Mouse (Mus musculus) forebrain, embryonic 11.5 days (tissue): ENCODE data around the gene Mpv17l2. TPM values are rescaled to one million over a fixed set of nuclear protein-coding genes. Genes with fewer than 3 reads are reported as not detected.

Source experiments
- ATAC-seq: fragments of 200-750 bp; cut with Nextera tagmentation; replicated peaks from 2 replicates; pipeline ENCODE4 v1.8.0; 2017; ENCODE audit warnings: moderate TSS enrichment; ENCODE audit not compliant: low FRiP score
- DNase-seq: peaks from one replicate; pipeline ENCODE4 v3.0.0-alpha.2; 2017; ENCODE audit warnings: low spot score
- H3K27ac ChIP-seq: fragments of 300-500 bp; sonication (generic); 2 replicates; pipeline ENCODE4 v1.5.1; 2014; ENCODE audit warnings: low read depth, low read length
- H3K27me3 ChIP-seq: fragments of 300-500 bp; sonication (generic); 2 replicates; pipeline ENCODE4 v1.6.1; 2014; ENCODE audit warnings: mild to moderate bottlenecking, low read length, mixed read lengths; ENCODE audit not compliant: control insufficient read depth, insufficient read depth
- H3K36me3 ChIP-seq: fragments of 300-500 bp; sonication (generic); 2 replicates; pipeline ENCODE4 v1.6.1; 2014; ENCODE audit warnings: mild to moderate bottlenecking, low read length, moderate library complexity, mixed read lengths; ENCODE audit not compliant: control insufficient read depth, insufficient read depth
- H3K4me1 ChIP-seq: fragments of 300-500 bp; sonication (generic); replicated peaks from 2 replicates; pipeline ENCODE4 v1.6.1; 2014; ENCODE audit warnings: low read length, mixed read lengths; ENCODE audit not compliant: control insufficient read depth, insufficient read depth
- H3K4me2 ChIP-seq: fragments of 300-500 bp; sonication (generic); 2 replicates; pipeline ENCODE4 v1.6.1; 2014; ENCODE audit warnings: low read depth, mild to moderate bottlenecking, low read length, moderate library complexity, mixed read lengths; ENCODE audit not compliant: severe bottlenecking
- H3K4me3 ChIP-seq: fragments of 300-500 bp; sonication (generic); 2 replicates; pipeline ENCODE4 v1.5.1; 2014; ENCODE audit warnings: low read depth, low read length
- H3K9ac ChIP-seq: fragments of 300-500 bp; sonication (generic); 2 replicates; pipeline ENCODE4 v1.6.1; 2014; ENCODE audit warnings: low read length
- H3K9me3 ChIP-seq: fragments of 300-500 bp; sonication (generic); 2 replicates; pipeline ENCODE4 v1.6.1; 2016; ENCODE audit warnings: low read length, mixed read lengths; ENCODE audit not compliant: control insufficient read depth
- WGBS: fragments of 180-500 bp; shearing (Covaris S2); extraction: QIAGEN DNeasy Blood & Tissue Kit; methylation state at CpG from one replicate; pipeline ENCODE4 v1.1.7; 2014; 5-methylcytosine and 5-hydroxymethylcytosine counted together
- polyA plus RNA-seq: library from polyadenylated mRNA; unstranded; fragments of >200 nt; fragmentation: Nextera tagmentation; extraction: Ambion mirVana; gene quantifications from 2 replicates; pipeline ENCODE4 v1.2.1, GENCODE M21; 2014

Mpv17l2 gene
- 31.0 and 34.1 TPM in 2 replicates for polyA plus RNA-seq

DNA sequence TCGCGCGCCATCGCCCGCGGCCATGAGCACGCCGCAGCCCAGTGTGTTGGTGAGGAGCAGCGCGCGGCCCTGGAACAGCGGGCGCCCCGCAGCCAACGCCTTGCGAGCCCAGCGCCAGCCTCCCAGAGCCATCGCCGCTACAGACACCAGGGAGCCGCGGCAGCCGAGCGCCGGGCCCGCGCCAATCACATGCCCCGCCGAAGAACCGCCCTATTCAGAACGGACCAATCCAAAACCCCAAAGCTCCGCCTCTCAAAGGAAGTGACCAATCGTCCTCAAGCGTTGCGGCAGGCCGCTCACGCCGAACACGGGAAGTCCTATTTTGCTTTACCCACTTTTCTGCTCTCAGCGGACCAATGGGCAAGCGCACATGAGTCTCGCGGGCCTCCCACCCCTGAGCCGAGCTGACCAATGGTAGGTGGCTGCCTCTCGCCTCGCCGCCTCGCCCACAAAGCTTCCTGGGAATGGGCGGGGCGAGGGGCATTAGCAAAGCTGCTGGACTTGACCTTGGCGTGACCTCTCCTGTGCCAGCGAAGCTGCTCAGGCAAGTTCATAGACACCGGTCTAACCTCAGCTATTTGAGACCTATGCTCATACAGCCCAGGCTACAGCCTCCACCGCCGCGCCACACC is at the start of gene Mpv17l2:
Mpv17l2 (minus strand) TSS at position 172 of the 632 bp plus-strand sequence.
- Histone ChIP-seq H3K9ac (peak within 1 kb of the TSS; percentile 75), H3K9me3 (no peaks in the 10 kb centered on the region), H3K36me3 (no peaks in the 10 kb centered on the region), H3K4me1 (peaks cover 6% of the 10 kb centered on the region; the same call in 1 of the 2 replicates), H3K4me2 (peak within 1 kb of the TSS; percentile 98), H3K27me3 (no peaks in the 10 kb centered on the region), H3K4me3 (peak within 1 kb of the TSS; percentile 65), H3K27ac (peak within 1 kb of the TSS; percentile 53; the same call in 1 of the 2 replicates)
- WGBS = under 1% methylated on average over 55 of the region's 55 CpGs
- ATAC-seq (peak; percentile 96), DNase-seq (peak; percentile 97)

DNA sequence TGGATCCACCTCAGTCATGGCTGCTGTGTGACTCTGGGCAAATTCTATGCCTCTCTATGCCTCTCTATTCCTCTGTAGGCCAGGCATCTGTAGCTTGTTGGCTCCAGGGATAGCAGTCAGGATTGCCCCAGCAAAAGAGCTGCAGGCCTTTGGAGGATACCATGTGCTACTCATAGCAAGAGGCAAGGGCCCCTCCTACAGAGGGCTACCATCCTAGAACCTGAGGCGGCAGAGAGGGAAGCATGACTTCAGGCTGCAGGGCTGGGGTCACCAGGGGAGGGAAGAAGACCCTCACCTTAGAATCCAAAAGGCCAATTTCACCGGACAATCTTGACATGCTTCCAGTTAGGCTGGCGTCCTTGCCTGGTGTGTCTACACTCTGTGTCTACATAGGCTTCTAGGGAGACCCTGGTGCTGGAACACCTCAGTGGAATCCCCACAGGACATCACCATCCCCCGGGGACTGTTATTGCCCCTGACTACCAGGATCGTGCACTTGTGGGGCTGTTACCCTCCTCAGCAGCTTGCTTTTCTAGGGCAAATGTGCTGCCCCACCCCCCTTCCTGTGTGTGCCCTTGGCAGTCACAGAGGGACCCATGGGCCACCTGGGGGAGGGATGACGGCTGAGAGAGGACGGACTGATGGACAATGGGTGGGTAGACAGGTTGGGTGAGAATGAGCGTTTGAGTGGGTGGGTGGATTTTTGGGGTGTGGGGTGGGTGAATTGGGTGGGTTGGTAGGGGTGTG is 48.4 kb upstream of the Mpv17l2 start:
- DNase-seq (no peak), ATAC-seq (no peak)
- no peak overlapping the region for H3K9ac ChIP-seq
- no peak overlapping the region for H3K27ac ChIP-seq
- 84% methylated on average over 8 of the region's 8 CpGs for WGBS
- H3K9me3 ChIP-seq = no peaks in the 10 kb centered on the region
- no peak overlapping the region for H3K4me3 ChIP-seq
- no peak overlapping the region for H3K4me2 ChIP-seq
- H3K27me3 ChIP-seq = peaks cover 5% of the 10 kb centered on the region
- H3K36me3 ChIP-seq = no peaks in the 10 kb centered on the region
- H3K4me1 ChIP-seq = peaks cover 2% of the 10 kb centered on the region; the same call in 1 of the 2 replicates

DNA sequence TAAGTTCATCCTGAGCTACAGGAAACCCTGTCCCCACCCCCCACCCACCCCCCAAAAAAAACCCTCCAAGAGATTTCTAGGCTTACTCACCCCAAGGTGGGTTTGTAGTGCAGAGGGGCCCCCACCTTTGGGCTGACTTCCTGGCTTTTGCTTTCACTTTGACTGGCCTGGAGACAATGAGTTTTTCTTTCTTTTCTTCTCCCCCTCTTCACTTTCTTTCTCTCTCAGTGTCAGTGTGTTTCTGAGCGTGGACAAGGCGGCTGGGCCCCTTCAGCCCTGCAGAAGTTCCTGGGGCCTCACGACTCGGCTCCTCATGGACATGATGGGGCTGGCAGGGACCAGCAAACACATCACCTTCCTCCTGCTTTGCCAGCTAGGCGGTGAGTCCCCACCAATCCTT is 47.5 kb upstream of the Mpv17l2 start, which contains the start of gene Il12rb1:
Il12rb1 (plus strand) TSS at position 211 of the 400 bp plus-strand sequence.
- Histone ChIP-seq H3K27ac (no peak within 1 kb of the TSS), H3K27me3 (peaks cover 14% of the 10 kb centered on the region), H3K9ac (no peak within 1 kb of the TSS), H3K4me3 (no peak within 1 kb of the TSS), H3K4me2 (no peak within 1 kb of the TSS), H3K4me1 (peaks cover 9% of the 10 kb centered on the region; the same call in 1 of the 2 replicates), H3K36me3 (no peaks in the 10 kb centered on the region), H3K9me3 (no peaks in the 10 kb centered on the region)
- DNase-seq = no peak
- ATAC-seq = no peak
- 59% methylated on average over 5 of the region's 5 CpGs for WGBS

DNA sequence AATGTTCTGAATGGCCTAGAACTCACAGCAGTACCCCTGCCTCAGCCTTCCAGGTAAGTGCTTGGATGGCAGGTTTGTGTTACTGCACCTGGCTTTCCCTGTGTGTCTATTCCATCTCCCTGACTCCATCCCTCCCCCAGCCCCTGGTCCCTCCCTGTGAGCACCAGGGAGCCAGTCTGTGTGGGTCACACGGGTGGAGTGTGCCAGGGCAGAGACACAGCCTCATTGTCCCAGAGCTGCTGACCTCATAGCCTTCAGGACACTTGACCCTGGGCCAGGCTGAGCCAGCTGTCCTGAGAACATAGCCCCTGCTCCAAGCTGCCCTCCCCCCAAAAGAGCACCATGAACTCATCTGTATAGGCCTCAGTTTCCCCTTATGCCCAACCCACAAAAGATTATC is 46.6 kb upstream of the Mpv17l2 start:
- Histone ChIP-seq H3K4me2 (no peak overlapping the region), H3K36me3 (no peaks in the 10 kb centered on the region), H3K4me3 (no peak overlapping the region), H3K4me1 (peaks cover 9% of the 10 kb centered on the region; the same call in 1 of the 2 replicates), H3K27me3 (peaks cover 17% of the 10 kb centered on the region), H3K9me3 (no peaks in the 10 kb centered on the region), H3K9ac (no peak overlapping the region), H3K27ac (no peak overlapping the region)
- DNase-seq (no peak), ATAC-seq (no peak)
- 19% methylated on average over 1 of the region's 1 CpGs for WGBS

DNA sequence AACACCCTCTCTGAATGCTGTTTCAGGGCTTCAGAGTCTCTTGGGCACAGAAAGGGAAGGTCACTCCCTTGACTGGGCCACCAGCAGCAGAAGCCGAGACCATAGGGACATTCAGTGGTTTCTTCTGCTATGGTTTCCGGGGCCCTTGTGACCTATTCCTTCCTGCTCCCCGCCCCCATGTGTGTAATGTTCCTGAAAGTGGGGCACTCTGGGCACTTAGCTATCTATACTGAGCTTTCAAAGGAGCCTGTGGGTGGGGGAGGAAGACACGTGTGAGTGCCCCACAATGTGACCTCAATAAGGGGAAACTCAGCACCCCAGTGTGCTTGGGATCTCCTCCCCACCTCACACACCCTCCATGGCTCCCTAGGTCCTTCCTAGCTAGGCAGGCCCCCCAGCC is 45.8 kb upstream of the Mpv17l2 start:
- peaks cover 17% of the 10 kb centered on the region for H3K27me3 ChIP-seq
- H3K4me1 ChIP-seq = peaks cover 9% of the 10 kb centered on the region; the same call in 1 of the 2 replicates
- WGBS = 83% methylated on average over 4 of the region's 4 CpGs
- no peaks in the 10 kb centered on the region for H3K9me3 ChIP-seq
- no peak overlapping the region for H3K27ac ChIP-seq
- no peak overlapping the region for H3K4me2 ChIP-seq
- H3K4me3 ChIP-seq = no peak overlapping the region
- ATAC-seq (no peak), DNase-seq (no peak)
- H3K36me3 ChIP-seq = no peaks in the 10 kb centered on the region
- H3K9ac ChIP-seq = no peak overlapping the region

DNA sequence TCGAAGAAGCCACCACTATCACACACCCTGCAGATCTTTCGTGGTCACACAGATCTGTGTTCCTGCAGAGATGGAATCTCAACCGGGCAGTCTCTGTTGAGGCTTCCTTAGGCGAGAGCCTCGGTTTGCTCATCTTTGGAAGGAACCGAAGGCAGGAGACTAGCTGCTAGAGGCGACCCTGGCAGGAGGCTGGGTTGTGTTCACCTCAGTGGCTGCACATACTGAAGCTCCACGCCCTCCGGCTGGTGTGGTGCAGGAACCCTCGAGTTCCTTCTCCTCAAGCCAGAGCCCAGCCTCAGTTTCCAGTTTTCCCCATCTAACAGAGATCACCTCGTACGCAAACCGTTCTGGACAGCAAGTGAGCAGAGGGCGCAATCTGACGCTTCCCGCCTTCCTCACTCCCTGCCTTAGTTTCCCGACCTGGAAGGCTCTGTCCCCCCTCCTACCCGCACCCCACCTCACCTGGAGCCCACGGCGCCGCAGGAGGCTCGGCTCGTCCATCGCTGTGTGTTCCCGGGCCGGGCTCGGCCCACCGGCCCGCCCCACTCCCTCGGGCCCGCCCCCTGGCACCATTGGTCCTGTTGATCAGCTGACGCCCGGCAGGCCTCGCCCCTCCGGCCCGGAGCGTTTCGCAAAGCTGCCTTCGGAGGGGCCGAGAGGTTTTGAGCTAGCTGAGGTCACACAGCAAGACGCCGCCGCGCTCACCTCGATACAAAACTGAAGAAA is 43.9 kb upstream of the Mpv17l2 start, which contains the start of gene Mast3:
Mast3 (minus strand) TSS at position 574 of the 726 bp plus-strand sequence.
- no peaks in the 10 kb centered on the region for H3K9me3 ChIP-seq
- ATAC-seq (peak; percentile 91), DNase-seq (peak; percentile 93)
- peak within 1 kb of the TSS; percentile 46 for H3K4me3 ChIP-seq
- H3K27ac ChIP-seq = no peak within 1 kb of the TSS
- under 1% methylated on average over 45 of the region's 45 CpGs for WGBS
- peaks cover 24% of the 10 kb centered on the region for H3K27me3 ChIP-seq
- peak within 1 kb of the TSS; percentile 48 for H3K9ac ChIP-seq
- peaks cover 11% of the 10 kb centered on the region; the same call in 1 of the 2 replicates for H3K4me1 ChIP-seq
- peak within 1 kb of the TSS; percentile 84 for H3K4me2 ChIP-seq
- H3K36me3 ChIP-seq = no peaks in the 10 kb centered on the region

DNA sequence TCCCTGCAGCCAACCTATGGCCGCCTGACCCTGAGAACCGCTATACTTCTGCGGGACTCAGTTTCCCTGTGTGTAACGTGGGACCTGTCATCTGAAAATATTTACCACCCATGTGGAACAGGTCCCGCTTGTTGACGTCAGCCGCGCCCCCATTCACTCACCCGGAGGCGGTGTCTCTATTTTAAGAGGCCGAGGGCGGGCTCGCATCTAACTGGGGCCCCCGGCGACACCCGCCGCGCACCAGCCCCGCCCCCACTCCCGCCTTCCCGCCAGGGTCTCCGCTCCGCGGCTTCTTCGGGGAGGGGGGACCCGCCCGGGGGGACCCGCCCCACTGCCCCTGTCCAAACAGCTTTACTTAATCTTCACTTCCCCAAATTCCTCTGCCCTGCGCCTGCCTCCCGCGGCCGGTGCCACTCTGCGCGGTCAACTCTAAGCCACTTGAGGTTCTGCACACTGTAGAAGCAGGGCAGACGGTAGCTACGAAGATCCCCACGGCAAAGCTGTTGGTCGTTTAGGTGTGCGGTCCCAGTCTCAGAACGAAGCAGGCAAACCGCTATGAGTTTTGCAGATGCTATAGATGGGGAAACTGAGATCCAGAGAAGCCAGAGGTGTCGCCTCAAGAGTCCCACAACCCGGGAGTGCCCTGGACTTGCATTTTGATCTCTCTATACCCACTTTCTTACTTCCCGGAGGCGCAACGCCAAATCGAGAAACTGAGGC is 43.2 kb upstream of the Mpv17l2 start:
- WGBS = 1% methylated on average over 45 of the region's 47 CpGs
- Histone ChIP-seq H3K36me3 (no peaks in the 10 kb centered on the region), H3K4me2 (peak overlapping the region; percentile 84), H3K9me3 (no peaks in the 10 kb centered on the region), H3K9ac (peak overlapping the region; percentile 48), H3K4me3 (peak overlapping the region; percentile 46), H3K4me1 (peaks cover 11% of the 10 kb centered on the region; the same call in 1 of the 2 replicates), H3K27me3 (peaks cover 31% of the 10 kb centered on the region), H3K27ac (no peak overlapping the region)
- DNase-seq (peak; percentile 68), ATAC-seq (no peak)
